Mouse (Mus musculus) large intestine, adult 2 months (tissue): ENCODE results near the gene Cenpq. TPM values are rescaled to one million over a fixed set of nuclear protein-coding genes. Genes with fewer than 3 reads are reported as not detected.

Experiments used
- DNase-seq: peaks from one replicate; pipeline ENCODE4 v3.0.0-alpha.2; 2012; ENCODE audit warnings: low read depth, low spot score
- WGBS: fragments of 180-500 bp; shearing (Covaris S2); methylation state at CpG from one replicate; pipeline ENCODE4 v1.1.7; 2018; 5-methylcytosine and 5-hydroxymethylcytosine counted together
- polyA plus RNA-seq: library from polyadenylated mRNA; depleted of rRNA; stranded (reverse); fragments of >200 nt; gene quantifications from 2 replicates; pipeline ENCODE4 v1.2.3, GENCODE M21; 2012; rRNA removed

Gene Cenpq
- polyA plus RNA-seq, 1 experiment: 1.0 TPM

GRCm38 (mm10) chr17:40873582-40874011, 61.2 kb downstream of the Cenpq start:
- peak; percentile 91 for DNase-seq
- WGBS: 14% methylated on average over 2 of the region's 2 CpGs

Other genes starting within 250 kb of the Cenpq start
- not detected in 2 replicates for gene Esp1, start 207.9 kb downstream of the Cenpq start, polyA plus RNA-seq
- not detected in 2 replicates for gene Crisp2, start 128.0 kb downstream of the Cenpq start, polyA plus RNA-seq
- gene Rhag, start 123.9 kb downstream of the Cenpq start, polyA plus RNA-seq: not detected in 2 replicates
- gene 9130008F23Rik, start 54.5 kb downstream of the Cenpq start, polyA plus RNA-seq: 9.9 and 14.8 TPM in 2 replicates
- gene Glyatl3, start 20.7 kb downstream of the Cenpq start, polyA plus RNA-seq: not detected in 2 replicates
- gene Mut, start 362 bp downstream of the Cenpq start, polyA plus RNA-seq: 6.7 and 10.5 TPM in 2 replicates